Mouse (Mus musculus) limb, embryonic 12.5 days (tissue): Measurements from ENCODE around the gene Mxra8. TPM values are rescaled to one million over a fixed set of nuclear protein-coding genes. Genes with fewer than 3 reads are reported as not detected.
A peak's percentile ranks its signal among the peaks of the same experiment; 100 is the strongest.

Source experiments
- ATAC-seq: fragments of 200-750 bp; cut with Nextera tagmentation; 2 replicates; pipeline ENCODE4 v1.8.0; 2017; ENCODE audit warnings: low read depth, moderate TSS enrichment; ENCODE audit not compliant: insufficient number of reproducible peaks, insufficient read depth, low FRiP score, low TSS enrichment
- H3K27ac ChIP-seq: fragments of 300-500 bp; sonication (generic); 2 replicates; pipeline ENCODE4 v1.5.1; 2016; ENCODE audit warnings: mild to moderate bottlenecking, moderate library complexity
- H3K27me3 ChIP-seq: fragments of 300-500 bp; sonication (generic); 2 replicates; pipeline ENCODE4 v1.6.1; 2016; ENCODE audit warnings: mild to moderate bottlenecking, moderate library complexity
- H3K36me3 ChIP-seq: fragments of 300-500 bp; sonication (generic); 2 replicates; pipeline ENCODE4 v1.6.1; 2016; ENCODE audit warnings: mild to moderate bottlenecking, moderate library complexity
- H3K4me1 ChIP-seq: fragments of 300-500 bp; sonication (generic); replicated peaks from 2 replicates; pipeline ENCODE4 v1.6.1; 2016
- H3K4me2 ChIP-seq: fragments of 300-500 bp; sonication (generic); 2 replicates; pipeline ENCODE4 v1.6.1; 2016; ENCODE audit warnings: mild to moderate bottlenecking, moderate library complexity
- H3K4me3 ChIP-seq: fragments of 300-500 bp; sonication (generic); replicated peaks from 2 replicates; pipeline ENCODE4 v1.5.1; 2016; ENCODE audit warnings: mild to moderate bottlenecking
- H3K9ac ChIP-seq: fragments of 300-500 bp; sonication (generic); replicated peaks from 2 replicates; pipeline ENCODE4 v1.6.1; 2016; ENCODE audit warnings: mild to moderate bottlenecking, moderate library complexity
- H3K9me3 ChIP-seq: fragments of 300-500 bp; sonication (generic); 2 replicates; pipeline ENCODE4 v1.6.1; 2016; ENCODE audit warnings: mild to moderate bottlenecking, moderate library complexity
- WGBS: fragments of 180-500 bp; shearing (Covaris S2); methylation state at CpG from one replicate; pipeline ENCODE4 v1.1.7; 2016; 5-methylcytosine and 5-hydroxymethylcytosine counted together
- microRNA-seq: library from miRNA; unstranded; fragments of <30 nt; microRNA quantifications from one replicate; pipeline ENCODE4, GENCODE M21; 2017
- polyA plus RNA-seq: library from polyadenylated mRNA; unstranded; fragments of >200 nt; fragmentation: Nextera tagmentation; extraction: Ambion mirVana; gene quantifications from 2 replicates; pipeline ENCODE4 v1.2.1, GENCODE M21; 2016

Gene Mxra8
- polyA plus RNA-seq, 1 experiment from 2014 or later = 44.9 TPM

- peak overlapping the region; percentile 94 for H3K4me2 ChIP-seq
- no peaks in the 10 kb centered on the region for H3K9me3 ChIP-seq
- H3K36me3 ChIP-seq = peaks cover 33% of the 10 kb centered on the region
- H3K4me1 ChIP-seq = peaks cover 43% of the 10 kb centered on the region
- H3K27ac ChIP-seq = peak overlapping the region; percentile 94; the same call in 1 of the 2 replicates
- H3K4me3 ChIP-seq = peak overlapping the region; percentile 93
- H3K27me3 ChIP-seq = no peaks in the 10 kb centered on the region
- peak overlapping the region; percentile 83 for H3K9ac ChIP-seq
- ATAC-seq = peak; percentile 28
- 6% methylated on average over 34 of the region's 37 CpGs for WGBS
These were observed 53.1 kb downstream of the Mxra8 start for GRCm38 (mm10) chr4:155892438-155893211.

GRCm38 (mm10) chr4:155893212-155893690 is 53.8 kb downstream of the Mxra8 start:
- Histone ChIP-seq H3K9ac (peak overlapping the region; percentile 83), H3K27ac (no peak overlapping the region)

More at GRCm38 (mm10) chr4:155893212-155893690, 53.8 kb downstream of the Mxra8 start:
- Histone ChIP-seq H3K9me3 (no peaks in the 10 kb centered on the region), H3K4me2 (peak overlapping the region; percentile 94), H3K27me3 (no peaks in the 10 kb centered on the region), H3K36me3 (peaks cover 31% of the 10 kb centered on the region), H3K4me3 (peak overlapping the region; percentile 93), H3K4me1 (peaks cover 43% of the 10 kb centered on the region)
- no peak for ATAC-seq
- 70% methylated on average over 8 of the region's 8 CpGs for WGBS

Small RNA genes lying within 50 kb of the gene (microRNA-seq; reads per million reads assigned to microRNA genes)
- gene Gm27743 = not detected

Other genes starting within 250 kb of the Mxra8 start
- gene Slc35e2, start 238.3 kb upstream of the Mxra8 start, polyA plus RNA-seq = 10.9 and 11.6 TPM in 2 replicates
- gene Cdk11b, start 214.8 kb upstream of the Mxra8 start, polyA plus RNA-seq = 78.4 and 82.4 TPM in 2 replicates
- gene Gm10563, start 194.3 kb upstream of the Mxra8 start, polyA plus RNA-seq = not detected in 2 replicates
- 16.0 and 16.3 TPM in 2 replicates for gene Mmp23, start 186.3 kb upstream of the Mxra8 start, polyA plus RNA-seq
- 36.5 and 37.2 TPM in 2 replicates for gene Mib2, start 170.5 kb upstream of the Mxra8 start, polyA plus RNA-seq
- 9.3 and 11.2 TPM in 2 replicates for gene Fndc10, start 145.3 kb upstream of the Mxra8 start, polyA plus RNA-seq
- gene Ssu72, start 134.9 kb upstream of the Mxra8 start, polyA plus RNA-seq = 143 and 145 TPM in 2 replicates
- 1.4 and 1.6 TPM in 2 replicates for gene Tmem240, start 104.9 kb upstream of the Mxra8 start, polyA plus RNA-seq
- 104 and 108 TPM in 2 replicates for gene Atad3a, start 78.6 kb upstream of the Mxra8 start, polyA plus RNA-seq
- gene Vwa1, start 65.0 kb upstream of the Mxra8 start, polyA plus RNA-seq = 8.3 and 8.8 TPM in 2 replicates
- 0.50 and 0.91 TPM in 2 replicates for gene Tmem88b, start 53.8 kb upstream of the Mxra8 start, polyA plus RNA-seq
- 0.18 TPM in 1 of 2 replicates, not detected in the other for gene Ankrd65, start 49.2 kb upstream of the Mxra8 start, polyA plus RNA-seq
- gene Mrpl20, start 36.8 kb upstream of the Mxra8 start, polyA plus RNA-seq = 217 and 228 TPM in 2 replicates
- gene Ccnl2, start 27.2 kb upstream of the Mxra8 start, polyA plus RNA-seq = 241 and 256 TPM in 2 replicates
- gene Aurkaip1, start 8.4 kb upstream of the Mxra8 start, polyA plus RNA-seq = 146 and 151 TPM in 2 replicates
- gene Dvl1, start 7.7 kb downstream of the Mxra8 start, polyA plus RNA-seq = 5.5 and 14.7 TPM in 2 replicates
- gene Tas1r3, start 23.7 kb downstream of the Mxra8 start, polyA plus RNA-seq = 0.39 and 0.74 TPM in 2 replicates
- gene Cptp, start 29.8 kb downstream of the Mxra8 start, polyA plus RNA-seq = 13.6 and 14.2 TPM in 2 replicates
- 82.0 and 82.9 TPM in 2 replicates for gene Ints11, start 29.9 kb downstream of the Mxra8 start, polyA plus RNA-seq
- 45.4 and 48.5 TPM in 2 replicates for gene Pusl1, start 52.1 kb downstream of the Mxra8 start, polyA plus RNA-seq
- gene Acap3, start 52.1 kb downstream of the Mxra8 start, polyA plus RNA-seq = 18.4 and 25.5 TPM in 2 replicates
- 165 and 169 TPM in 2 replicates for gene Ube2j2, start 104.2 kb downstream of the Mxra8 start, polyA plus RNA-seq
- gene C1qtnf12, start 122.6 kb downstream of the Mxra8 start, polyA plus RNA-seq = 27.1 and 31.6 TPM in 2 replicates
- 16.1 and 16.8 TPM in 2 replicates for gene B3galt6, start 153.0 kb downstream of the Mxra8 start, polyA plus RNA-seq
- gene Sdf4, start 153.2 kb downstream of the Mxra8 start, polyA plus RNA-seq = 131 and 139 TPM in 2 replicates
- gene Tnfrsf4, start 174.2 kb downstream of the Mxra8 start, polyA plus RNA-seq = 0.84 and 0.92 TPM in 2 replicates
- 1.8 and 1.9 TPM in 2 replicates for gene Tnfrsf18, start 186.5 kb downstream of the Mxra8 start, polyA plus RNA-seq
- 0.58 and 1.3 TPM in 2 replicates for gene Ttll10, start 219.7 kb downstream of the Mxra8 start, polyA plus RNA-seq